ENCODE assay signal across 8 mouse cellular contexts in genomic region chr2:180678609-180679140, GRCm38 (mm10). TPM values are rescaled to one million over a fixed set of nuclear protein-coding genes. Genes with fewer than 3 reads are reported as not detected.
A peak's percentile ranks its signal among the peaks of the same experiment; 100 is the strongest.
DNase-seq lines count a peak whose midpoint lies in the region; ATAC-seq and TF ChIP-seq lines count a peak whose summit lies in the region.

No protein-coding gene starts in this region.

- H3K27me3 ChIP-seq in intestine, postnatal 0 days (replicated peaks; ENCODE audit: control insufficient read depth, insufficient read depth, low read length): no peaks in the 10 kb centered on the region
- no peaks in the 10 kb centered on the region for H3K27me3 ChIP-seq in midbrain, embryonic 11.5 days (ENCODE audit: control insufficient read depth, insufficient read depth, low read length)

- H3K36me3 ChIP-seq in intestine, postnatal 0 days (ENCODE audit: control insufficient read depth, insufficient read depth): peaks cover 34% of the 10 kb centered on the region
- peaks cover 18% of the 10 kb centered on the region for H3K36me3 ChIP-seq in midbrain, embryonic 11.5 days (ENCODE audit: control insufficient read depth, insufficient read depth, low read length)

- intact Hi-C loops in gastrocnemius, adult 2 months (cut with DNase I): loop anchor here (1.0 to 2.0 kb wide), 2 partner anchors 32 to 67 kb away; partner anchors contain the start of gene Gid8
- intact Hi-C loops in left cerebral cortex, postnatal 25 days (cut with DNase I): loop anchor here (1.0 kb wide), 1 partner anchor 67 kb away; no protein-coding TSS in a partner anchor

- no peak overlapping the region for H3K27ac ChIP-seq in gastrocnemius, adult 2 months
- no peak overlapping the region for H3K27ac ChIP-seq in intestine, postnatal 0 days (ENCODE audit: low read depth, low read length)
- no peak overlapping the region for H3K27ac ChIP-seq in midbrain, embryonic 11.5 days (ENCODE audit: low read depth, low read length)

- H3K9ac ChIP-seq in intestine, postnatal 0 days (ENCODE audit: low read depth, low read length): no peak overlapping the region
- no peak overlapping the region for H3K9ac ChIP-seq in midbrain, embryonic 11.5 days (ENCODE audit: low read length)

- peak; percentile 33 for DNase-seq in ovary, postnatal 10 days (ENCODE audit: low spot score)
- DNase-seq in ovary, adult 18-20 months (ENCODE audit: low spot score): no peak
- DNase-seq in gastrocnemius, adult 2 months: peak; percentile 47
- peak; percentile 74 to 80 for DNase-seq in left cerebral cortex, postnatal 25 days (ENCODE audit: low spot score in 2 of 2)
- DNase-seq in midbrain, embryonic 11.5 days (ENCODE audit: low spot score, missing footprints): peak; percentile 97
- peak; percentile 36 for DNase-seq in skeletal muscle tissue, adult 2 months (ENCODE audit: low read depth, low spot score)

- peak; percentile 88 for ATAC-seq in common myeloid progenitor, adult 5-6 weeks (replicated peaks; ENCODE audit: low read depth, poor library complexity, severe bottlenecking)
- ATAC-seq in intestine, postnatal 0 days: peak; percentile 58
- peak; percentile 70 for ATAC-seq in midbrain, embryonic 11.5 days (ENCODE audit: low FRiP score)

- no peak overlapping the region for H3K4me2 ChIP-seq in intestine, postnatal 0 days (replicated peaks; ENCODE audit: low read depth)
- no peak overlapping the region for H3K4me2 ChIP-seq in midbrain, embryonic 11.5 days

- no peaks in the 10 kb centered on the region for H3K4me1 ChIP-seq in intestine, postnatal 0 days (replicated peaks; ENCODE audit: control insufficient read depth, insufficient read depth, low read length)
- no peaks in the 10 kb centered on the region for H3K4me1 ChIP-seq in midbrain, embryonic 11.5 days (ENCODE audit: control insufficient read depth, insufficient read depth, low read length)

- H3K9me3 ChIP-seq in intestine, postnatal 0 days (ENCODE audit: control insufficient read depth): no peaks in the 10 kb centered on the region
- H3K9me3 ChIP-seq in midbrain, embryonic 11.5 days (ENCODE audit: control insufficient read depth, low read length): no peaks in the 10 kb centered on the region

- 23% methylated on average over 4 of the region's 4 CpGs for WGBS in intestine, postnatal 0 days
- 26% methylated on average over 4 of the region's 4 CpGs for WGBS in midbrain, embryonic 11.5 days

- H3K4me3 ChIP-seq in gastrocnemius, adult 2 months: no peak overlapping the region
- H3K4me3 ChIP-seq in intestine, postnatal 0 days (ENCODE audit: low read depth, low read length): no peak overlapping the region
- no peak overlapping the region for H3K4me3 ChIP-seq in midbrain, embryonic 11.5 days (ENCODE audit: low read depth, low read length)

- TF ChIP-seq CTCF in gastrocnemius, adult 2 months (IDR thresholded peaks at IDR 0.05): peak; percentile 85
- TF ChIP-seq CTCF in intestine, postnatal 0 days (IDR thresholded peaks at IDR 0.05; ENCODE audit: low read depth): peak; percentile 90

RNA-seq across cellular contexts. Expression of gene Dido1, which starts 31.1 kb away (rescaled TPM):
- total RNA-seq in common myeloid progenitor, adult 5-6 weeks (2017): 64.8 and 81.1 TPM in 2 replicates
- 10 to 100 TPM; 18.6 to 22.4 TPM for total RNA-seq in gastrocnemius, adult 2 months (2021)
- 7.8 and 9.3 TPM in 2 replicates for polyA plus RNA-seq in intestine, postnatal 0 days (2015; fragmentation: Nextera tagmentation; extraction: Ambion mirVana)
- total RNA-seq in left cerebral cortex, postnatal 25 days (2021): 10 to 100 TPM; 54.3 to 55.6 TPM
- 28.8 and 30.5 TPM in 2 replicates for polyA plus RNA-seq in midbrain, embryonic 11.5 days (2014; fragmentation: Nextera tagmentation; extraction: Ambion mirVana)

RNA-seq across cellular contexts. Expression of gene Gid8, which starts 31.2 kb away (rescaled TPM):
- total RNA-seq in common myeloid progenitor, adult 5-6 weeks (2017): 78.3 and 83.0 TPM in 2 replicates
- total RNA-seq in gastrocnemius, adult 2 months (2021): 10 to 100 TPM; 31.1 to 42.1 TPM
- 36.6 and 38.0 TPM in 2 replicates for polyA plus RNA-seq in intestine, postnatal 0 days (2015; fragmentation: Nextera tagmentation; extraction: Ambion mirVana)
- 10 to 100 TPM; 62.4 to 64.9 TPM for total RNA-seq in left cerebral cortex, postnatal 25 days (2021)
- 63.3 and 63.4 TPM in 2 replicates for polyA plus RNA-seq in midbrain, embryonic 11.5 days (2014; fragmentation: Nextera tagmentation; extraction: Ambion mirVana)

RNA-seq across cellular contexts. Expression of gene Tcfl5, which starts 36.2 kb away (rescaled TPM):
- total RNA-seq in common myeloid progenitor, adult 5-6 weeks (2017): not detected in 2 replicates
- total RNA-seq in gastrocnemius, adult 2 months (2021): not detected
- 0.07 TPM in 2 replicates for polyA plus RNA-seq in intestine, postnatal 0 days (2015; fragmentation: Nextera tagmentation; extraction: Ambion mirVana)
- 1 to 10 TPM; 1.5 to 1.7 TPM for total RNA-seq in left cerebral cortex, postnatal 25 days (2021)
- polyA plus RNA-seq in midbrain, embryonic 11.5 days (2014; fragmentation: Nextera tagmentation; extraction: Ambion mirVana): 0.18 and 0.23 TPM in 2 replicates

RNA-seq across cellular contexts. Expression of gene Slc17a9, which starts 46.4 kb away (rescaled TPM):
- 6.5 and 6.8 TPM in 2 replicates for total RNA-seq in common myeloid progenitor, adult 5-6 weeks (2017)
- total RNA-seq in gastrocnemius, adult 2 months (2021): under 1 TPM in 1 of 2 experiments, not detected in 1; 0.33 TPM
- 2.3 and 3.1 TPM in 2 replicates for polyA plus RNA-seq in intestine, postnatal 0 days (2015; fragmentation: Nextera tagmentation; extraction: Ambion mirVana)
- under 1 TPM; 0.30 to 0.53 TPM for total RNA-seq in left cerebral cortex, postnatal 25 days (2021)
- polyA plus RNA-seq in midbrain, embryonic 11.5 days (2014; fragmentation: Nextera tagmentation; extraction: Ambion mirVana): 0.19 TPM in 1 of 2 replicates, not detected in the other
